Comparison of ENCODE assay signal across 28 mouse cellular contexts in the genomic region with DNA sequence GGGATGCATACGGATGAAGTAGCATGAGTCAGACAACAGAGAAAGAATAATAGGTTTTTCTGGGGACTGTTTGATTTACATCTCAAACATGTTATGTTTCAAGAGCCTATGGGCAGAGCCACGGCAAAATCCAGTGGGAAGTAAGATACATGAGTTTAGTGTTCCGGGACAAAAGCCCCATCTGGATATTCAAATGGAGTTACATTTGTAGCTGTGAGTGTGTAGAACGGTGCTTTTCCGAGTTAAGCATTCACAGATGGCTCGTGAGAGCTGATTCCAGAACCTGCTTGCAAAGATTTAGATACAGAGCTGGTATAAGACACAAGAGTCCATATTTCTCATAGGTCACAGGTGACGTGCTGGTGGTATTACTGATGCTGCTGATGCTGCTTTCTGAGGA.
DNase-seq lines count a peak whose midpoint lies in the region; ATAC-seq lines count a peak whose summit lies in the region.
"Had no signal": no experiment of that assay in that cellular context is flagged by ENCODE, and none has a peak within 500 bp of the region (broad histone marks: within the 10 kb centered on the region; RNA-seq: fewer than 3 reads in every experiment).

No protein-coding gene starts in this region.

- ATAC-seq in neural tube, embryonic 13.5 days (ENCODE audit: low read depth): no peak
- ATAC-seq: CD4-positive, CD25-positive, alpha-beta regulatory T cell, adult 4 months; forebrain, embryonic 16.5 days; intestine, postnatal 0 days had no signal

- no peaks in the 10 kb centered on the region for H3K9me3 ChIP-seq in neural tube, embryonic 13.5 days
- H3K9me3 ChIP-seq: liver, embryonic 15.5 days; neural tube, embryonic 15.5 days; stomach, embryonic 15.5 days had no signal

- no peak overlapping the region for H3K9ac ChIP-seq in neural tube, embryonic 13.5 days
- H3K9ac ChIP-seq: hindbrain, embryonic 14.5 days; liver, embryonic 15.5 days; lung, embryonic 14.5 days; neural tube, embryonic 15.5 days; stomach, embryonic 15.5 days had no signal

- H3K27ac ChIP-seq in neural tube, embryonic 13.5 days (replicated peaks): peak overlapping the region; percentile 38; the same call in 1 of the 2 replicates
- H3K27ac ChIP-seq: hindbrain, embryonic 14.5 days; liver, embryonic 15.5 days; neural tube, embryonic 15.5 days; stomach, embryonic 15.5 days had no signal

- H3K27me3 ChIP-seq in neural tube, embryonic 13.5 days: no peaks in the 10 kb centered on the region
- H3K27me3 ChIP-seq: liver, embryonic 15.5 days; neural tube, embryonic 15.5 days; stomach, embryonic 15.5 days had no signal

- H3K36me3 ChIP-seq in neural tube, embryonic 13.5 days: peaks cover 25% of the 10 kb centered on the region
- H3K36me3 ChIP-seq: liver, embryonic 15.5 days; neural tube, embryonic 15.5 days had no signal

- no peak overlapping the region for H3K4me2 ChIP-seq in neural tube, embryonic 13.5 days
- H3K4me2 ChIP-seq: heart, embryonic 11.5 days; hindbrain, embryonic 14.5 days; liver, embryonic 15.5 days; lung, embryonic 14.5 days; neural tube, embryonic 15.5 days; stomach, embryonic 15.5 days had no signal

- DNase-seq in layer of hippocampus, adult 11-12 months (ENCODE audit: low spot score): peak; percentile 32
- DNase-seq in layer of hippocampus, postnatal 10 days (ENCODE audit: low spot score in 2 of 2): no peak
- DNase-seq in left cerebral cortex, postnatal 14 days (ENCODE audit: low spot score in 2 of 2): peak; percentile 37 to 66
- no peak for DNase-seq in left cerebral cortex, adult 18-20 months (ENCODE audit: low spot score in 2 of 2)
- no peak for DNase-seq in neural tube, embryonic 10.5 days (ENCODE audit: extremely low spot score, low spot score)
- no peak for DNase-seq in liver
- DNase-seq: adrenal gland, postnatal 14 days; cerebellum, adult 2 months; cerebellum, postnatal 14 days; gastrocnemius, postnatal 14 days; heart, postnatal 36 days; kidney, adult 9 months; kidney, postnatal 10 days; lung, embryonic 14.5 days; lung, postnatal 36 days; right cerebral cortex, postnatal 25 days; thymus, adult 18-20 months; thymus, postnatal 36 days had no signal

- H3K4me1 ChIP-seq in neural tube, embryonic 13.5 days (replicated peaks): peaks cover 10% of the 10 kb centered on the region
- H3K4me1 ChIP-seq: liver, embryonic 15.5 days; neural tube, embryonic 15.5 days; stomach, embryonic 15.5 days had no signal

- WGBS in neural tube, embryonic 13.5 days: 55% methylated on average over 7 of the region's 7 CpGs

- H3K4me3 ChIP-seq in neural tube, embryonic 13.5 days: no peak overlapping the region
- H3K4me3 ChIP-seq: erythroblast, embryonic 14.5 days; liver, embryonic 15.5 days; neural tube, embryonic 15.5 days; stomach, embryonic 15.5 days had no signal

- intact Hi-C loops in left cerebral cortex, postnatal 14 days (cut with DNase I): no loop called here

Comparison
In these comparisons a context has a peak if more than half of its experiments do, and no peak if none do; other contexts are left out.
1. DNase-seq: peak in layer of hippocampus, adult 11-12 months (single experiment) and left cerebral cortex, postnatal 14 days (2 of 2); none in layer of hippocampus, postnatal 10 days (0 of 2), left cerebral cortex, adult 18-20 months (0 of 2), neural tube, embryonic 10.5 days (single experiment) and liver (single experiment).